Mouse (Mus musculus) layer of hippocampus, postnatal 36 days (tissue): ENCODE results near the gene Pml. TPM values are rescaled to one million over a fixed set of nuclear protein-coding genes. Genes with fewer than 3 reads are reported as not detected.
"Not testable (repeated sequence)": the region's sequence is repeated elsewhere in the genome, so short reads cannot be mapped to it uniquely, and the experiment has no call there.

Experiments used
- DNase-seq, 2 experiments: peaks; one replicate each; pipeline ENCODE4 v3.0.0; 2022
- total RNA-seq, 2 experiments: library from RNA; stranded (reverse); gene quantifications; 2 replicates each; pipeline ENCODE4 v1.2.3; 2021

Pml gene
- total RNA-seq: 10 to 100 TPM; 12.8 to 15.4 TPM

DNA sequence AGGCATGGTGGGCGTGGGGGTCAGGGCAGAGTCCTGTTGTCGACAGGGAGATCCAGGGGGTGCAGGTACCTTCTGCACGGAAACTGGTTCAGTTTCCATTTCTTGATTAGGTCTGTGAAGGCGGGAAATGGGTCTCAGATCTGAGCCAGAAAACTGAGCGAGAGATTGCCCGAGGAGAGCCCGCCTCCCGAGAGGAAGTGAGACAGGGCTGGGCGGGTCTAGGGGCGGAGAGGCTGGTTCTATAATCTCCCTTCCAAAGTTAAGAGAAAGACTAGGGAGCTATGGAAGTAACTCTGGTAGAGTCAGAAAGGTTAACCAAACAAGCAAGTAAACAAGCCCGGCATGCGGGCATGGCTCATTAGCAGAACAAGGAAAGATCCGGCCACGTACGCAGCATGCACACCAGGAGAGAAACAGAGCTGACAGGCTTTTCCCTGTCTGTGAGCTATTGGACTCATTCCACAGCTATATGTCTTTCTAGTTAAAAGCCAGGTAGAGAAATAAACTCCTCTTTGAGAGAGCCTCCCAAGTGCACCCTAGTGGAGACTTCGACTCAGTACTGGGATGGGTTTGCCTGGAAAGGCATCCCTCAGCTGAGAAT is at the start of gene Pml:
Gene Pml, minus strand, starts transcription at position 195 of the 601 bp plus-strand sequence.
- peak; percentile 53 to 61 for DNase-seq

DNA sequence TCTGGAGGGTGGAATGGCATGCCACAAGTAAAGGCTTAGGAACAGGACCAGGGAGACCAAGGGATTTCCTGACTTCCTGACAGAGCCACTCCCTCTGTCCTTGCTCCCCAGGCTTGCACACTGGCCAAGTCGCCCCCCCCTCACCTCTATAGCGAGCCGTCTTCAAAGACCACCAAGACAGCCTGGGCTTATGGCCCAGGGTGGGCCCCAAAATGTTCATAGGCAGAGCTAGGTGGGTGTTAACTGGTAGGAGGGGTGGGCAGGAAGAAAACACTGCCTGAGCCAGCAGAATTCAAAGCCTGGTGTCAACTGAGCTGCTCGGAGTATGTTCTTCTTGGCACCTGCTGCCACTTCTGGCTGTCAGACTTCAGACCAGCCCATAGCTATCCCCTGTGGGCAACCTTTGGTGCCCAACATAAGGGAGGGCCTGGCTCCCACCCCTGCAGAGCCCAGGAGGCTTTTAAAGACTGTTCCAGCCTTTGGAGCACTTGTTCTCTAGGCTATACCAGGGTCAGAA is 48.4 kb upstream of the Pml start:
- no peak for DNase-seq

DNA sequence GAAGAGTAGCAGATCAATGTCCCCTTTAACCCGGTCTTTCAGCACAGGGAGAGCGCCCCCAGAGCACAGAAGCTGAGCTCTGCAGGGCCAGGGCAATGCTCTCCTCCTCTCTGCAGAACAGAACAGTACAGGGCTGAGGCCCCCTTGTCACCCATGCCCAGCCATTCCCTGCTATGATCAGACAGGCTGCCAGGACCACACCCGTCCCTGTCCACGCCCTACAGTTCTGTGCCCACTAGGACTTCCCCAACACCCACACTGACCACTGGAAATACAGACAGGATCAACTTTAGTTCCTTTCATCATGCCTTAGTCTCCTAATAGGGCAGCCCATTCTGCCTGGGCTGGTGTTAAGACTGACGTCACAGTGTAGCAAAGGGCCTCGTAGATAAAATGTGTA is 47.5 kb upstream of the Pml start:
- no peak for DNase-seq

DNA sequence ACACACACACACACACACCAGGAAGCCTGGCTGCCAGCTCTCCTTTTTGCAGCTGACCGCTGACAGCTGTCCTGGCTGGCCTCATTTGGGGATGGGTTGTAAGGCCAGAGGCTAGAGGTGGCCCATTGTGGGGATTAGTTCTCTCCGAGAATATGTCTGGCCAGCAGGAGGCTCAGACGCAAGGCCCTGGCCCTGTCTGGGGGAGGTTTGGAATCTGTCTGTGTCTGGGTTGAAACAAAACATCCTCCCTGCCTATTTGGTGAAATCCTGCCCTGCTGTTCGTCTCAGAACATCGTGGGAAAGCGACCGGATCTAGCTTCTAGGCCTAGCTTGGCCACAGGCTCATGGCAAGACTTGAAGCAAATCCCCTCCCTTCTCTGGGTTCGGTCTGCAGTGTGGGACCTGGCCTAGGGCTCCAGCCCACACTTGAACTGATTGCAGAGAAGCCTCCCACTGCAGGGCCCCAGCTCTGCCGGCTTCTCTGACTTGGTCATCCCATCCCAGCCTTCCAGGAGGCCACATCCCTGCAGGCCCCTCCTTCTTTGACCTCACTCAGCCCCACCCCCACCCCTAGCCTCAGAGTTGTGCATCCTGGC is 46.3 kb upstream of the Pml start:
- no peak for DNase-seq

DNA sequence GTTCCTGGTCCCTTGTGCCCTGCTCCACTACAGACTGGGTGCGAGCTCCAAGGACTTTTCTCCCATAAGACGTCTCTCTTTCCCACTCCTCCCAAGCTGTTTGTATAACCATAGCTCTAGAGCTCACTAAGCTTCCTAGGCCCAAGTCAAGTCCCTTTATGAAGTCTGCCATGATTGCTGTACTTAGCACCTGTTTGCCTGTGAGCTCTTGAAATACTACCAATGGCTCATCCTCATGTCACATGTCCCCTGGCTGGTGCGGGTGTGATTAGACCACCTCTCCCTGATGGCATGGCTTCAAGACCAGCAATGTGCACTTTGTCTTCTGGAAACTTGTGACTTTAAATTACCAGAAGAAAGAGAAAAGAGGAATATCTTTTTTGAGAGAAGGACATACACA is 45.8 kb upstream of the Pml start:
- DNase-seq: no peak

DNA sequence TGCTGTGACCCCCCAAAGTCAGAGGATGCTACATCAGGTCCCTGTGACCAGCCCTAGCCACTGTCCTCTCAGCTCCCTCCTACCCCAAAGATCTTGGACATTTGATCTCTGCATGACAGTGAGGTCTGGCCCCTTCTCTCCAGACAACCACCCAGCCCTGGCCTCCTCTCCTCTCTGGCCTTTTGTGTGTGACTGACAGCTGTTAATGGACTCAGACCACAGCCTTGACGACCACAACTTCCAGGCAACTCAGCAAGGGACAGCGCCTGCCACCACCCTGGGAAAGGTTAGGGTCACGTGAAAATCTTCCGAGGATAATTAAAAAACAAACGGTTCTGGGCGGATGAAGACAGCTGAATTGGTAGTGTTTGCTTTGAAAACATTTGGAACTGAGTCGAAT is 44.9 kb upstream of the Pml start:
- no peak for DNase-seq

DNA sequence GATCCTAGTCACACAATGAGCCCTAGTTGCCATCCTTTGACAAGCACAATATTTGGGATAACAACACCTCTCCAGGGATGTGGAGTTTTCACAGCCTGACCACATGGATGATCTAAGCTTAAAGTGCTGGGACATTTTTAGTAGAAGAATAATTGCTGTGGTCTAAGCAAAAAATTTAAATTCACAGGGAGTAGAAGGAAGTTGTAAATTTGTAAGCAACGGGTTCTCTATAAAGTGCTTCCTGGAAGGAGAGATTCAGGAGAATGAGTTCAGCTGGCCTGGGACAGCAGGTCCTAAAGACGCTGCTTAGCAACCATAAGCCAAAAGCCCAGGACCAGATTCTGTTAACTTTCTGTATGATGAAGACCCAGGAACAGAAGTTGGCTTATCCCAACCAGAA is 40.3 kb upstream of the Pml start:
- no peak for DNase-seq

DNA sequence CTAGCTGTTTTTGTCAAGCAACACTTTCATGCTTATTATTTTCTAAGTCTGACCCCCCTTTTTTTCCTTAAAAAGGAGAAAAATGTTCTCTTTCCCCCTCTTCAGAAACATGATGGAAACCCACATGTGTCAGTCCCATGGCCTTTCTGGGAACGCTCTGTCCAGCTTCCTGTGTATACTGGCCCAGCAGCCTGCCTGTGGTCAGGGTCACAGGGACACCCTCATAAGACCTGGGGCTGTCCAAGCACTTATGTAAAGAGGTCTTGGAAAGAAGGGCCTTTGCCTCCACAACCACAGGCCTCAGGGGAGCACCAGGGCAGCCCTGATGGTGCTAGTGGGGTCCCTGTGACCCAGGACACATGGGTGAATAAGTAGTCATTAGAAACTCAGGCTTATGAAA is 39.5 kb upstream of the Pml start:
- no peak for DNase-seq

DNA sequence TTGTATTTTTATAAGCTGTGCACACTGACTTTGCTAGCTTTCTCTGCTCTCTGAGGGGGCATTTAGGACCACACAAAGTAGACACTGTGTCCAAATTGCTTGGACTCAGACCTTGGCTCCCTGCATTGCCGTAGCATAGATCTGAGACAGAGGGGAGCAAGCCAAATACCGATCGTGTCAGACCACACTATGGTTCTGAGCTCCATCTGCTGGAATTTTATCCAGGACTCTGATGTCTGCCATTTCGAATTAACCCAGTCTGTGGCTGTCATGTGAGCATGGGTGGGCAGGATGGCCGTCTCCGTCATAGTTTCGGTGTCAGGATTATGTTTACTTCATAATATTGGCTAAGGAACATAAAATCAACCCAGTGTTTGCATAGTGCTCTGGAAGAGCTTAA is 33.8 kb upstream of the Pml start:
- DNase-seq: no peak

DNA sequence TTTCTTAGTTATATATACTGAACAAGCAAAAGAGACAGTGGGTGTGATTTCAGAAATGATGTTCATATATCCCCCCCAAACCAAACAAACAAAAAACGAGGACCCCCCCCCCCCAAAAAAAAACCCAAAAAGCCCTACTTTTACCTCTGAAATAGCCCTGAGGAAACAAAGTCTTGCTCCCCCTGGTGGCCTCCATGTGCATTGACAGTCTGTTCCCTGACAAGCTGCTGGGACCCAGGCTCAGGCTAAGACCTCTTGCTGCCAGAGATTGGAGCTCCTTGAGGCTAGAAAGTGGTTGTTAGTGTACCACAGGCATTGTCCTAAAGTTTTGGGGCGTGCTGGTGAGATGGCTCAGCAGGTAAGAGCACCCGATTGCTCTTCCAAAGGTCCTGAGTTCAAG is 32.0 kb upstream of the Pml start:
- DNase-seq: no peak

DNA sequence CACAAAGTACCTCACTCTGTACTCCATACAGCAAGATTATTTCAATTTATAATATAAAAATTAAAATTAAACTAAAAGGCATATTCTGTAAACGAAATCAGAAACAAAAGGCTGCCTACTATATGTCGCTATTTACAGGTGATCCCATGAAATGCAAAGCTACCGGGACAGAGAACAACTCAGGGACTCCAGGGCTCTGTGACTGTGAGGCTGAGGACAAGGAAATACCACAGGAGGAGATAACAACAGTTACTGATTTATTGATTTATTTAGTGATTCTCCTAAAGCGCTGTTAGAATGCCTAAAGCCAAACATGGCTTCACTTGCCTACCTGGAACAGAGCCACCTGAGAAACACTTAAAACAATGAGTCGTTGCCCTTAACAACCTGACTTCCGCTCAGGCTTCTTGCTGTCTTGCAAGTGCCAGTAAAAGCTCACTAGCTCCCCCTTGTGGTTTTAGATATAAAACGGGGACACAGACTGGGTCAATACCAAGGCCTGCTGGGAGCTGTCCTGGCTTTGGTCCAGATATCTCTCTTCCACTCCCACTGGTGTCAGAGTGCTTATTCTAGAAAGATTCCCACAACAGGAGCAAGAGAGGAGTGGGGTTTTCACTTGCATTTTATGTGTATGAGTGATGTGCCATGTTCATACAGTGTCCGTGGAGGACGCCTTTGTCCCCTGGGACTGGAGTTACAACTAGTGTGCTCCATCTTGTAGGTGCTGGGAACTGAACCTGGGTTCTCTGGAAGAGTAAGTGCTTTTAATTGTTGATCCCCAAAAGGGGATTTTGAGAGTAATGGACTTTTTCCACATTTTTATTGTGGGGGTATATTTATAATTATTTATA is 30.9 kb upstream of the Pml start:
- peak; percentile 32 to 49 for DNase-seq

DNA sequence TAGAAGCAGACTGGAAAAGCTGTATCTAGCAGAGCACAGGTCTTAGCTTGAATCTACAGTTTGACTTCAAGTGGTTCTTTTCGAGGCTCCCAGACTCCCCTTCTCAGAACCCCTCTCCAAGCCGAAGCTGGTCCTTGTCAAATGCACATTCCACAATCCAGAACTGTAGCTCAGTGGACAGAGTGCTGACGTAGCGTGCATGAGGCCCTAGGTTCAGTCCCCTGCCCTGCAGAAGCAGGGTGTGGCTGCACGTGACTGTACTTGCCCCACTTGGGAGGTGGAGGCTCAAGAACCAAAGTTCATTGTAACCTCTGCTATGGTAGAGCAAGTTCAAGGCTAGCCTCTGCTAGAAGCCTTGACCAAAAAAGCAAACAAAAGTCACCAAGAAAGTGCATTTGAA is 30.2 kb upstream of the Pml start:
- DNase-seq: no peak

DNA sequence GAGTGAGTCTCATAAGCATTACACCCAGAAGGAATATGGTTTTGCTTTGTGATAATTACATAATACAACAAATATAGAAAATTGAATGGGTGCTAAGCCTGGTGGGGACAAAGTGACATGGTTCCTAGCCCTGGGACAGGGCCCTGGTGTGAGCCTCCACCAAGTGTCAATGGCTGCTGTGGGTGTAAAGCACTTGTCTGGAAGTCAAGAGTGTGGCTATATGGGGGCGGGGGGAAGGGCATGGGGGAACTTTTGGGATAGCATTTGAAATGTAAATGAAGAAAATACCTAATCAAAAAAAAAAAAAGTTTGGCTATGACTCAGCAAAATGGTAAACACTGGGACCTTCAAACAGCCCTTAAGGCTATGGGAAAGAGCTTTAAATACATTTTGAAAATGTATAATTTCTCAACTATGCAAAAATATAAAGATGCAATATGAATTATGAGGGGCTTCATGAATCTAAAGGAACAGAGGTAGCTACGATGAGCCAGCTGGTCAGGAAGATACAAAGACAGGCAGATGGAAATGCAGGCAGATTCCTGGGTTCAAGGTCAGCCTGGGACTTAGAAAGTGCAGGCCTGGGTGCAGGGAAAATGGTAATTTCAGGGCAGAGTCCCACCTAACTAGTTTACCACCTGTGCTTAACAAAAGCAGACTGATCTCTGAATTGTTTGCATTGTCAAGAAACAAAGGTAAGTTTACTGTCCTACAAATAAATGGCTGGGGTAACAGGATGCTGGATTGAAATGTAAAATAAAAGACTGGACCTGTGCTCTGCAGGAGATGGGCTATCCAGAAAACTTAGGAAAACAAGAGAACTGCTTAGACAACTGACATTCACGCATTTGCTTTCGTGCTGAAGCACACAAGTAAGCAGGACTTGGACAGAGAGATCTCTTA is 29.5 kb upstream of the Pml start:
- DNase-seq: no peak

DNA sequence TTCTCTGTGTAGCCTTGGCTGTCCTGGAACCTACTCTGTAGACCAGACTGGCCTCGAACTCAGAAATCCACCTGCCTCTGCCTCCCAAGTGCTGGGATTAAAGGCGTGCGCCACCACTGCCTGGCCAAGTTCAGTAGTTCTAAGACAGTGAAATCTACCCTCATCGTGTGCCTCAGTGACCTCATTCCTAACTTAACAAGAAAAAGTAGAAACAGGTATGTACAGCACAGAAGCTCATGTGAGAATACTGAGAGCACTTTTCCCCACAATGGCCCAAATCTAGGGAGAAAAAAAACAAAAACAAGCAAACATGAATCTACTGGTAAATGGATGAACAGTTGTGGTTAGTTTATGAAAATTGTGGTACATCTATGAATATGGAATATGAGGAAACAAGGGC is 28.7 kb upstream of the Pml start:
- no peak for DNase-seq

DNA sequence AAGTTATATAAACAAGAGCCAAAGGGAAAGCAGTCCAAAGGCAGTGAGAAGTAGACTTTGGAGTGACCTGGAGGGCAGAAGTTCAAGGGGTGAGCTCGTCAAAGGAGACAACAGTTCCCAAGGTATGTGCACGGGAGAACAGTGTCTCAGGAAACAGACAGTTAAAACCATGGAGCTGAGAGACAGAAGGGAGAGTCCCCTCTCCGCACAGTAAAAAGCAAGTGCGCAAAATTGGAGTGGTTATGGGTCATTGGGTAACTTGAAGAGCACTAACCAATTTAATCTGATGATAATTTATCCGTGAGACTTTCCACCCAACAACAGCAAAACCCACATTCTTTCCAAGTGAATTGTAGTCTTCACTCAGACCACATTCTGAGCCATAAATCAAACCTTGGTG is 26.8 kb upstream of the Pml start:
- DNase-seq: no peak

DNA sequence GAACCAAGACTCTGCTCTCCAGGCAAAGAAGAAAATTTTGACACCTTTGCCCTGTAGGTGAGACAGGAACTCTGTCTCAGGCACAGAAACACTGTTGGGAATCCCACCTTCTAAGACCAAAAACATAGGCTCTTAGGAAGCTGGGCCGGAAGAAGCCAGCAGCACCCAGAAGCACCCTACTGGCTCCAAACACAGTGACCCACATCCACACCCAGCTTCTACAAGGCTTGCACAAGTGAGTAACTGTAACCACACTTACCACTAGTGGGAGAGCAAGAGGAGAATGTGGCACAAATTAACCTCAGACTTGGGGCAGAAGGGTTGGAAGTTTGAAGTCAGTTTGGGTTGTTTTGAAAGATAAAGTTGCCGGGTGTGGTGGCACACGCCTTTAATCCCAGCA is 26.2 kb upstream of the Pml start:
- DNase-seq: no peak

DNA sequence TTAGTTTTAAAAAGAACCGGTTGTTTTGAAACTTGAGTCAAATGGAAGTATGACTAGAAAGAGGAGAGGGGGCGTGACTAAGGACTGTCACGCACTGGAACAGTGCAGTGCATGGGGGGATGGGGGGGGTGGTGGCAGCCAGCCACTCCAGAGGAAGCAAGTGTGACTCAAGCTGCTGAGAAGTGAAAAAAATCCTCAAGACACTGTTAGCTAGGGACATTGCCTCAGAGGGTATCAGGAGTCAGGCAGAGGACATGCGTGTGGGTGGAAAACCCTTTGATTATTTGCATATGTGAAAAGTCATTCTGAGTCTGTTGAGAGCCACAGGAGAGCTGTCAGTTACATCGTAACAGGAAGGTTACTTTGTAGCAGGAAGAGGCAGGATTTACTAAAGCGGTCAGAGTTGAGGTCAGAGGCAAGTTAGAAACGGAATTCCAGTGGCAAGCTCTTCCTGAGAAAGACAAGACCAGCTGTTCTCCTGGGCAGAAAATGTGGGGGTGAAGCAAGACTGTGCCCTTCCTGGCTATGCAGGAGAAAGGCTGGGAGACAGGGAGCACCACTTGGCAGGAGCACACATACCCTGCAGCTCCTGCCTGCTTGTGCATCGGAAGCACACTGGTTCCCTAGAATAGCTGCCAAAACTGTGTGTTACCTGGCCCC is 25.7 kb upstream of the Pml start:
- DNase-seq: no peak

DNA sequence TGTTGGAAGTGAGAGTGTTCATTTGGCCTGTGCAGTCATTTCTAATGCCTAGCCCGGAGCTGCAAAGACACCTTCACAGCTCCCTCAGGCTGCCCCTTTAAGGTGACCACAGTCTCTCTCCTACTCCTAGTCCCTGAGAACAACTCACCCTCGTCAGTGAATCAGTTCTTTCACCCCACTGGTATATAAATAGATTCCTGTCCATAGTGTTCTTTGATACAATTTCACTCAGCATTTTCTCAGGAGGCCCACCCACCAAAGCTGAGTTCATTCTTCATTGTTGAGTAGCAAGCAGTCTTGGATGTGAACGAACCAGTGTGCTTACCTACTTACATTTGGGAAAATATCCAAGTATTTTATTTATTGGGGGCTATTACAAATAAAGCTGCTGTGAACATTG is 25.0 kb upstream of the Pml start:
- no peak for DNase-seq

DNA sequence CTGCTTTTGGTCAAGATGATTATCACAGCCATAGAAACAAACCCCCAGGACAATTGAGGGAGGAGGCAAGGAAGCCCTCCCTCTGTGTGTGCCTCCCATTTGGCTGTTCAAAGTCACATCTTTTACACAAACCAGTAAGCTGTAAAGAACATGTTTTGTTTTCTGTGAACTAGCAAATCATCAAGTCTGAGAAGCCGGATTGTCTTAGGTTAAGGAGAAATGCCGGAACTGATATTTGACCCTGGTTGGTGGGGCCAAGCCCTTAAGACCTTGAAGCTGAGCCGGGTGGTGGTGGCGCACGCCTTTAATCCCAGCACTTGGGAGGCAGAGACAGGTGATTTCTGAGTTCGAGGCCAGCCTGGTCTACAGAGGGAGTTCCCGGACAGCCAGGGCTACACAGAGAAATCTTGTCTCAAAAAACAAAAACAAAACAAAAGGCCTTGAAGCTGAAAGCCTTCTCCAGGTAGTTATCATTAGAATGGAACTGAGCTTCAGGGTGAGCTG is 24.6 kb upstream of the Pml start:
- no peak for DNase-seq

DNA sequence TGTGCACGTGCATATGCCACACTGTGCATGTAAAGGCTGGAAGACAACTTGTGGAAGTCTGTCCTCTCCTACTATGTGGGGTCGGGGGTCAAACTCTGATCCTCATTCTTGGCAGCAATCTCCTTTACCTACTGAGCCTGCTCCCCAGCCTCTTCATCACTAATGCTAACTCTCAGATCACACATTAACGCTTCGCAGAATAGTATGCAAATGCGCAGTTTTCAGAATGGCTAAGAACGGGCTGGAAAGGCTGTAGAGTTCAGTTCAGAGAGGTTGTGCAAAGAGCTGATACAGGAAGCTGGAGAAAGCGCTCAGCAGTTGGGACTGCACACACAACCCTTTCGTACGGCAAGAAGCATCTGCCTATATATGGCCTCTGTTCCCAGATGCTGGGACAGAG is 23.3 kb upstream of the Pml start:
- no peak for DNase-seq

DNA sequence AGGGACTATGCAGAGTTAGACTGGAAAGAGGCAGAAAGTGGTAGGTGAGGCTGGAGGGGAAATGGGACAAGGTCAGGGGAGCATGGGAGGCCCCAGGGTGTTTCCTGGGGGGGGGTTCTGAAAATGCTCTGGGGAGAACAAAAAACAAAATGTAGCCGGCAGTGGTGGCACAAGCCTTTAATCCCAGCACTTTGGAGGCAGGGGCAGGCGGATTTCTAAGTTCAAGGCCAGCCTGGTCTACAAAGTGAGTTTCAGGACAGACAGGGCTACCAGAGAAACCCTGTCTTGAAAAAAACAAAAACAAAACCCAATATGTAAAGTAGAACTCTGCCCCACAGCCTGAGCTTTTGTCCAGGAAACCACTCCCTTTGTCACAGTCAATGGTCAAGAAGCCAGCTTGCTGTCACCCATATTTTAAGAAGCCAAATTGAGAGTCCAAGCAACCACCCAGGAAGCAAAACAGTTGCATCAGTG is 22.5 kb upstream of the Pml start:
- no peak for DNase-seq

DNA sequence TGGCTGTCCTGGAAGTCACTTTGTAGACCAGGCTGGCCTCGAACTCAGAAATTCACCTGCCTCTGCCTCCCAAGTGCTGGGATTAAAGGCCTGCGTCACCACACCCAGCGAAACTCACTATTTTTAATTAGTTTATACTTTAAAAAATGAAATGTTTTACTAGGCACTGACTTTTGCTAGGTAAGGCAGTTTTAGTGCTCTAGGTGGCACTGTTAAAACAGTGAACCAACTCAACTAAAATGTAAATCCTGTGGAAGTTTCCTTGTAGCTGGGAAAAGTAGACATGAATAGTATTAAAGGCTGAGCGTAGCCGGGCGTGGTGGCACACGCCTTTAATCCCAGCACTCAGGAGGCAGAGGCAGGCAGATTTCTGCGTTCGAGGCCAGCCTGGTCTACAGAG is 22.0 kb upstream of the Pml start:
- not testable (repeated sequence) for DNase-seq
